Mouse (Mus musculus) heart, adult 2 months (tissue): ENCODE measurements around the gene Unc13b.

Experiments used
- CTCF ChIP-seq: fragments of 200-600 bp; IDR thresholded peaks from 2 replicates; pipeline ENCODE4 v1.8.1; 2022; ENCODE audit warnings: antibody characterized with exemption, mild to moderate bottlenecking, moderate library complexity
- POLR2A ChIP-seq: fragments of 200-500 bp; IDR thresholded peaks from 2 replicates; pipeline ENCODE4 v1.6.1; 2011; ENCODE audit warnings: mild to moderate bottlenecking, low read depth, low read length, control low read depth; ENCODE audit not compliant: insufficient read depth

DNA sequence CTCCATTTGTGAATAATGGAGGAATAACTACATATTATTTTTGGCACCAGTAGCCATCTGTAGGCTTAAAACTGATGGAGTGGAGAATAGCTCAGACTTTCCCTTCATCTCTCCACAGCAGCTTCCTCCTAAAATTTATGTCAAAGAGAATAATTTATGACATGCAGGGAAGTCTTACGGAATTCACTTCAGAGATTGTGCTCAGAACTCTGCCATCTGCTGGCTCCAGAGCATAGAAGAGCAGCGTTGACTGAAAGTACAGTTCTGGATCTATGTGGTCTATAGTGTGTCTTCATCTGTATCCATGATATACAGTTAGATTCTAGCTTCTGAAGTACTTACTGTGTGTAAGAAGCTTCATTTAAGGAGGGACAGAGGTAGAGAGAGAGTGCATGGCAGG, 185.3 kb downstream of the Unc13b start:
- TF ChIP-seq CTCF (peak; percentile 48), POLR2A (no peak)
